Mouse (Mus musculus) intestine, postnatal 0 days (tissue): ENCODE measurements around the gene Eif4g3. TPM values are rescaled to one million over a fixed set of nuclear protein-coding genes. Genes with fewer than 3 reads are reported as not detected.
A peak's percentile ranks its signal among the peaks of the same experiment; 100 is the strongest.

Experiments
- ATAC-seq: fragments of 200-750 bp; cut with Nextera tagmentation; 2 replicates; pipeline ENCODE4 v1.8.0; 2017; ENCODE audit warnings: mild to moderate bottlenecking, moderate TSS enrichment, moderate library complexity
- H3K27ac ChIP-seq: fragments of 300-500 bp; sonication (generic); 2 replicates; pipeline ENCODE4 v1.5.1; 2014; ENCODE audit warnings: mild to moderate bottlenecking, low read depth, low read length, moderate library complexity
- H3K27me3 ChIP-seq: fragments of 300-500 bp; sonication (generic); replicated peaks from 2 replicates; pipeline ENCODE4 v1.6.1; 2014; ENCODE audit warnings: low read length, mixed read lengths; ENCODE audit not compliant: control insufficient read depth, insufficient read depth
- H3K36me3 ChIP-seq: fragments of 300-500 bp; sonication (generic); 2 replicates; pipeline ENCODE4 v1.6.1; 2014; ENCODE audit warnings: mild to moderate bottlenecking, moderate library complexity; ENCODE audit not compliant: control insufficient read depth, insufficient read depth
- H3K4me1 ChIP-seq: fragments of 300-500 bp; sonication (generic); replicated peaks from 2 replicates; pipeline ENCODE4 v1.6.1; 2014; ENCODE audit warnings: antibody characterized with exemption, low read length, mixed read lengths; ENCODE audit not compliant: control insufficient read depth, insufficient read depth
- H3K4me2 ChIP-seq: fragments of 300-500 bp; sonication (generic); replicated peaks from 2 replicates; pipeline ENCODE4 v1.6.1; 2014; ENCODE audit warnings: low read depth, mild to moderate bottlenecking, moderate library complexity
- H3K4me3 ChIP-seq: fragments of 300-500 bp; sonication (generic); 2 replicates; pipeline ENCODE4 v1.5.1; 2014; ENCODE audit warnings: low read depth, low read length
- H3K9ac ChIP-seq: fragments of 300-500 bp; sonication (generic); 2 replicates; pipeline ENCODE4 v1.6.1; 2014; ENCODE audit warnings: mild to moderate bottlenecking, low read depth, low read length
- H3K9me3 ChIP-seq: fragments of 300-500 bp; sonication (generic); 2 replicates; pipeline ENCODE4 v1.6.1; 2016; ENCODE audit warnings: mixed run types; ENCODE audit not compliant: control insufficient read depth
- CTCF ChIP-seq: sonication (generic); IDR thresholded peaks from 2 replicates; pipeline ENCODE4 v1.5.1; 2016; ENCODE audit warnings: low read depth, mild to moderate bottlenecking, control low read depth, antibody characterized with exemption, moderate library complexity
- WGBS: fragments of 180-500 bp; shearing (Covaris S2); extraction: QIAGEN DNeasy Blood & Tissue Kit; methylation state at CpG from one replicate; pipeline ENCODE4 v1.1.7; 2014; 5-methylcytosine and 5-hydroxymethylcytosine counted together
- polyA plus RNA-seq: library from polyadenylated mRNA; unstranded; fragments of >200 nt; fragmentation: Nextera tagmentation; extraction: Ambion mirVana; gene quantifications from 2 replicates; pipeline ENCODE4 v1.2.1, GENCODE M21; 2015

Eif4g3 gene
- polyA plus RNA-seq, 1 experiment from 2014 or later, result 11.9 TPM

DNA sequence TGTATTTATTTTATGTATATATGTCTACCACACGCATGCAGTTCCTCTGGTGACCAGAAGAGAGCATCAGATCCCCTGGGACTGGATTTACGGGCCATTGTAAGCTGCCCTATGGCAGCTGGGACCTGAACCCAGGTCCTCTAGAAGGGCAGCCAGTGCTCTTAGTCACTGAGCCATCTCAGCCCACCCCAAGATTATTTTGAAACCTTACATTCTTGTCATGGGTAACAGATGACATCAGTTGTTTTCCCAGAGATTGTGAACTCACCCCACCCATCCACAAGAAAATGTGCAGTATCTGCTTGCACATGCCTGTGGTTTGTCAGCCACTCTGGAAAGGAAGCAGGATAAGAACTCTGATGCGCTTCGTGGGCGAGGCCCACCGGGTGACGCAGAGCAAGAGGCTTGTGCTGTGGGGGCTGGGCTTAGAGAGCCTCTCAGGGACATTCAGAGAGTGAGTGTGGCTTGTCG lies 37.9 kb upstream of the Eif4g3 start:
- Histone ChIP-seq H3K27ac (no peak overlapping the region), H3K4me3 (no peak overlapping the region), H3K27me3 (no peaks in the 10 kb centered on the region), H3K9ac (no peak overlapping the region), H3K36me3 (peaks cover 81% of the 10 kb centered on the region), H3K4me1 (no peaks in the 10 kb centered on the region), H3K4me2 (no peak overlapping the region), H3K9me3 (no peaks in the 10 kb centered on the region)
- ATAC-seq, result 0 out of 2 replicates have a peak, but pooled peaks have one; percentile 19
- TF ChIP-seq CTCF, result peak; percentile 59
- 60% methylated on average over 8 of the region's 8 CpGs for WGBS

DNA sequence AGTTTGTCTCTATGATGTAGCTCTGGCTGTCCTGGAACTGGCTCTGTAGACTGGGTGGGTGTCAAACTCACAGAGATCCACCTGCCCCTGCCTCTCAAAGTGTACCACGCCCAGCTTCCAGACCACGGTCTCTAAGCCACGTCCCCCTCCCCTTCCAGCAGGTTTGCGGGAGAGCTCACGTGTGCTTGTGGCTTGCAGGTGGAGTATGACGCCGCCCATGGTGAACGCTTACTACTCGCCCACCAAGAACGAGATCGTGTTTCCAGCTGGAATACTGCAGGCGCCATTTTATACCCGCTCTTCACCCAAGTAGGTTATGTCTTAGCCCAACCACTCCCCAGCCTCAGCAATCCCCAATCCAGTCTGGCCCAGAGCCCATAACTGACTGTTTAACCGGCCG lies 36.6 kb upstream of the Eif4g3 start:
- ATAC-seq, result no peak
- no peak for TF ChIP-seq CTCF
- H3K4me1 ChIP-seq, result no peaks in the 10 kb centered on the region
- no peaks in the 10 kb centered on the region for H3K9me3 ChIP-seq
- no peak overlapping the region for H3K9ac ChIP-seq
- WGBS, result 96% methylated on average over 15 of the region's 15 CpGs
- H3K36me3 ChIP-seq, result peaks cover 83% of the 10 kb centered on the region
- H3K27me3 ChIP-seq, result no peaks in the 10 kb centered on the region
- H3K4me3 ChIP-seq, result no peak overlapping the region
- H3K4me2 ChIP-seq, result no peak overlapping the region
- H3K27ac ChIP-seq, result no peak overlapping the region

DNA sequence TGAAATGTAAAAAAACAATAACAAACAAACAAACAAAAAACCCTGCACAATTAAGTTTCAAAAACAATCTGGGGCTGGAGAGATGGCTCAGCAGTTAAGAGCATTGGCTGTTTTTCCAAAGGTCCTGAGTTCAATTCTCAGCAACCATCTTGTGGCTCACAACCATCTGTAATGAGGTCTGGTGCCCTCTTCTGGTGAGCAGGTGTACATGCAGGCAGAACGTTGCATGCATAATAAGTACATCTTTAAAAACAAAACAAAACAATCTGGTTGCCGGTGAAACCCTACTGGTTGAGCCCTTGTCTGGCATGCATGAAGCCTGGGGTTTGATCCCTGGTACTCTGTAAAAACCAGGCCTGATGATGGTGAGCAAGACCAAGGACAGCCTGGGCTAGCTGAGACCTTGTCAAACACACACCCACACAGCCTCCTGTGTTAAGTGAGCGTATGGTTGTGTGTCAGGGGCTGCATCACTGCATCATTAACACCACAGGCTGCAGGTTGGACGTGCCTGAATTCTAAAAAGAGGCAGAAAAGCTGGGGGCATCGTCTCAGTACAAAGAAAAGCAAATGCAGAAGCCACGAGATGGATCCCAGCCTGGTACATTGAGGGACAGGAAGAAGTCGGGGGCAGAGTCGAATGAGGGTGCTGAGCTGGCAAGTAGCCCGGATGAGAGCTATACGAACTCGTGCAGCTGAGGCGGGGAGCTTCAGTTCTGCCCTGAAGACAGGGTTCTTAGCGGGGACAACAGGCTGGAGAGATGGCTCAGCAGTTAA lies 32.7 kb upstream of the Eif4g3 start:
- Histone ChIP-seq H3K27ac (no peak overlapping the region), H3K4me2 (no peak overlapping the region), H3K4me1 (no peaks in the 10 kb centered on the region), H3K9ac (no peak overlapping the region), H3K36me3 (peaks cover 92% of the 10 kb centered on the region), H3K9me3 (no peaks in the 10 kb centered on the region), H3K27me3 (no peaks in the 10 kb centered on the region), H3K4me3 (no peak overlapping the region)
- no peak for ATAC-seq
- TF ChIP-seq CTCF, result peak; percentile 67
- 81% methylated on average over 13 of the region's 13 CpGs for WGBS

DNA sequence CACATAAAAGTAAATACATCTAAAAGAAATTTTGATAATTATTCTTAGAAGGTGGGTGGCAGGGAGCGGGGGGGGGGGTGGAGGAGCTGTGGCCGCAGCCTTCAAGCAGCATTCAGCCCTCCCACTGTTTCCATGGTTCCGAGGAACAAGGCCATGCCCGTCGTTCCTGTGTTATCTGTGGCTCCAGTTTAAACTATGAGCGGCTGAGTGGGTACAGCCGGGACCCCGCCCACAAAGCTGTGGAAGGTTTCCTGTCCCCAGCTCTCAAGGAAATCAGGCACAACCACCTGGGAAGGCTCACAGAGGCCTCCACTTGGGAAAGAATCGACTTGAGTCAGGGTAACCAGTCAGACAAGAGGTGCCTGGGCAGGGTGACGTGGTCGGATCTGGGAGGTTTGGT lies 32.1 kb upstream of the Eif4g3 start:
- ATAC-seq, result no peak
- 57% methylated on average over 11 of the region's 11 CpGs for WGBS
- no peak for TF ChIP-seq CTCF
- Histone ChIP-seq H3K4me3 (no peak overlapping the region), H3K4me2 (no peak overlapping the region), H3K27ac (no peak overlapping the region), H3K9me3 (no peaks in the 10 kb centered on the region), H3K9ac (no peak overlapping the region), H3K4me1 (no peaks in the 10 kb centered on the region), H3K27me3 (no peaks in the 10 kb centered on the region), H3K36me3 (peaks cover 87% of the 10 kb centered on the region)

DNA sequence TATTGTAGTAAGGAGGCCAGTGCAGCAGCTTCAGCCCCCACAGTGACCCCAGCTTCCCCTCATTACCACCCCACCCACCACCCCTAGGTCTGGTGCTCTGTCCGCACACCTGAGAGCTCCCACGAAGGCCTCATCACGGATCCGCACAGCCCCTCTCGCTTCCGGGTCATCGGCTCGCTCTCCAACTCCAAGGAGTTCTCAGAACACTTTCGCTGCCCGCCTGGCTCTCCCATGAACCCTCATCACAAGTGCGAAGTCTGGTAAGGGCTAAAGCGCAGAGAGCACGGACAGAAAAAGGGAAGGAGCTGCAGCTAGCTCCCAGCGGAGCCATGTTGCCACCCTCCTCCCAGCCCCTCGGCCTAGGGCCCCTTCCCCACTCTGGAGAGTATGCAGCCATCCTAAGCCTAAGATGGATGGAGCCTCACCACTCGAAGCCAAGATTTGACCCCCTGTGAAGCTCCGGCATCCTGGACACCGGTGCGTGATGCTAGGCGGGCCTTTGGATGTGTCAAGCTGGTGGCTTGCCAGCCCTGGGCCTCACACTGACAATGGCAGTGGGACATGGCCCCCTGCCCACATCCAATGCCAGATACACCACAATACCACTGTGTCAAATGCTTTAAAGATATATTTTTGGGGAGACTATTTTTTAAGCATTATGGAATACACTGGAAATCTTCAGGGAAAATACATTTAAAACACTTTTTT lies 30.0 kb upstream of the Eif4g3 start:
- no peak overlapping the region for H3K9ac ChIP-seq
- no peak for ATAC-seq
- no peaks in the 10 kb centered on the region for H3K4me1 ChIP-seq
- 91% methylated on average over 20 of the region's 20 CpGs for WGBS
- H3K36me3 ChIP-seq, result peaks cover 67% of the 10 kb centered on the region
- no peak overlapping the region for H3K27ac ChIP-seq
- no peaks in the 10 kb centered on the region for H3K27me3 ChIP-seq
- H3K4me3 ChIP-seq, result no peak overlapping the region
- H3K9me3 ChIP-seq, result no peaks in the 10 kb centered on the region
- no peak overlapping the region for H3K4me2 ChIP-seq
- TF ChIP-seq CTCF, result no peak

DNA sequence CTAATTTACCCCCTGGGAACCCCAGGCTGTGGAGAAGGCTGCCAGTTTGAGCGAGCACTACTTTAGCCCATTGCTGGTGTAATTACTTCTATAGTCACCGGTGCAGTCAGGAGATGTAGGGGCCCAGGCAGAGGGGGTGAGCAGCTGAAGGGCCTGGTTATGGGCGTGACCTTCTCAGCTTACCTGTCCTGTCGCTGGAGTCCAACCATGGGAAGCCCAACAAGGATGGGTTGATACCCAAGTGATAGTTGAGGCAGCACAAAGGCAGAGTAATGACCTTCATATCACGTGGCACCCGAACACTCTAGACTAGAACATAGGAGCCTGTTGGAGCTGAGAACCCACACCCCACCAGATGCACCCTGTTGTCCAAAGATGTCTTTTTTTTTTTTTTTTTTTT lies 29.4 kb upstream of the Eif4g3 start:
- H3K9me3 ChIP-seq, result no peaks in the 10 kb centered on the region
- H3K4me2 ChIP-seq, result no peak overlapping the region
- H3K4me3 ChIP-seq, result no peak overlapping the region
- H3K9ac ChIP-seq, result no peak overlapping the region
- no peaks in the 10 kb centered on the region for H3K4me1 ChIP-seq
- H3K27ac ChIP-seq, result no peak overlapping the region
- no peak for TF ChIP-seq CTCF
- 76% methylated on average over 6 of the region's 6 CpGs for WGBS
- peaks cover 63% of the 10 kb centered on the region for H3K36me3 ChIP-seq
- ATAC-seq, result no peak
- H3K27me3 ChIP-seq, result no peaks in the 10 kb centered on the region
